Mouse (Mus musculus) R1 (cell line): ENCODE data around the gene Zfp967.
"Not testable (repeated sequence)": the region's sequence is repeated elsewhere in the genome, so short reads cannot be mapped to it uniquely, and the experiment has no call there.

Experiments used
- DNase-seq: peaks from one replicate; pipeline ENCODE4 v3.0.0-alpha.2; 2018; ENCODE audit warnings: low read depth, low spot score

The Zfp967 gene

GRCm38 (mm10) chr2:176520756-176521155 is at the start of gene Zfp967:
Gene Zfp967 (plus strand): TSS chr2:176521056.
- DNase-seq: not testable (repeated sequence)

GRCm38 (mm10) chr2:176486683-176487082 is 34.2 kb upstream of the Zfp967 start, which contains the start of gene Gm14434:
Gene Gm14434 (minus strand): TSS chr2:176486783.
- not testable (repeated sequence) for DNase-seq
